Mouse (Mus musculus): ENCODE results near the gene Plk1. TPM values are rescaled to one million over a fixed set of nuclear protein-coding genes. Genes with fewer than 3 reads are reported as not detected.

Plk1 gene
- polyA plus RNA-seq, 1 experiment: 2.1 TPM

GRCm38 (mm10) chr7:122135070-122135469 is 24.2 kb upstream of the Plk1 start:
- H3K27me3 ChIP-seq (ENCODE audit: control insufficient read depth, insufficient read depth, low read length): no peaks in the 10 kb centered on the region
- H3K4me3 ChIP-seq (replicated peaks; ENCODE audit: insufficient read depth, low read depth, low read length): no peak overlapping the region
- TF ChIP-seq CTCF (IDR thresholded peaks at IDR 0.05; ENCODE audit: borderline replicate concordance, insufficient read depth, low read depth, low read length) (no peak), POLR2A (IDR thresholded peaks at IDR 0.05; ENCODE audit: borderline replicate concordance, insufficient read depth, low read length) (no peak)
- DNase-seq: no peak
- H3K27ac ChIP-seq (ENCODE audit: insufficient read depth, low read length): no peak overlapping the region
- H3K4me1 ChIP-seq (ENCODE audit: control insufficient read depth, insufficient read depth, low read length): no peaks in the 10 kb centered on the region; the same call in 1 of the 2 replicates
- WGBS: 68% methylated on average over 10 of the region's 10 CpGs

DNA sequence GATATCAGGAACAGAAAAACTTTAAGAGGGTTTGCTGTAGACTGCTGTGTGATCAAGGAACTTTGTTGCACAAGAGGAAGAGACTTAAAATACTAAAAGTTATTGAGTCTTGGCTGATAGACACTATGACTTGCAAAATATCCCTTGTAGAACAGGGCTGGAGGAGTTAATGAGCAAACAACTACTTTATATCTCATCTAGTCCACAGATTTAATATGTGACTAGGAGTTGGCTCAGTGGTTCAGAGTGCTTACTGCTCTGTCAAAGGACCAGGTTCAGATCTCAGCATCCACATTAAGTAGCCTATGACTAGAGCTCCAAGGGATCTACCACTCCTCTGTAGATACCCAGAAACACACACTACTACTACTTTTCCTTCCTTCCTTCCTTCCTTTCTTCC is 22.2 kb upstream of the Plk1 start:
- H3K27ac ChIP-seq (ENCODE audit: insufficient read depth, low read length): no peak overlapping the region
- no peaks in the 10 kb centered on the region; the same call in 1 of the 2 replicates for H3K4me1 ChIP-seq (ENCODE audit: control insufficient read depth, insufficient read depth, low read length)
- H3K4me3 ChIP-seq (replicated peaks; ENCODE audit: insufficient read depth, low read depth, low read length): no peak overlapping the region
- H3K27me3 ChIP-seq (ENCODE audit: control insufficient read depth, insufficient read depth, low read length): no peaks in the 10 kb centered on the region
- TF ChIP-seq CTCF (IDR thresholded peaks at IDR 0.05; ENCODE audit: borderline replicate concordance, insufficient read depth, low read depth, low read length) (no peak), POLR2A (IDR thresholded peaks at IDR 0.05; ENCODE audit: borderline replicate concordance, insufficient read depth, low read length) (no peak)
- DNase-seq: no peak

- DNase-seq: no peak
- 97% methylated on average over 5 of the region's 5 CpGs for WGBS
- TF ChIP-seq CTCF (IDR thresholded peaks at IDR 0.05; ENCODE audit: borderline replicate concordance, insufficient read depth, low read depth, low read length): no peak
- TF ChIP-seq POLR2A (IDR thresholded peaks at IDR 0.05; ENCODE audit: borderline replicate concordance, insufficient read depth, low read length): no peak
- H3K4me3 ChIP-seq (replicated peaks; ENCODE audit: insufficient read depth, low read depth, low read length): no peak overlapping the region
- H3K4me1 ChIP-seq (ENCODE audit: control insufficient read depth, insufficient read depth, low read length): no peaks in the 10 kb centered on the region; the same call in 1 of the 2 replicates
- H3K27ac ChIP-seq (ENCODE audit: insufficient read depth, low read length): no peak overlapping the region
- H3K27me3 ChIP-seq (ENCODE audit: control insufficient read depth, insufficient read depth, low read length): no peaks in the 10 kb centered on the region
Observed at GRCm38 (mm10) chr7:122138190-122138589, 21.0 kb upstream of the Plk1 start.

GRCm38 (mm10) chr7:122140991-122141390 is 18.2 kb upstream of the Plk1 start:
- no peaks in the 10 kb centered on the region for H3K4me1 ChIP-seq (ENCODE audit: control insufficient read depth, insufficient read depth, low read length)
- TF ChIP-seq CTCF (IDR thresholded peaks at IDR 0.05; ENCODE audit: borderline replicate concordance, insufficient read depth, low read depth, low read length): no peak
- TF ChIP-seq POLR2A (IDR thresholded peaks at IDR 0.05; ENCODE audit: borderline replicate concordance, insufficient read depth, low read length): no peak
- no peak for DNase-seq
- no peak overlapping the region for H3K4me3 ChIP-seq (replicated peaks; ENCODE audit: insufficient read depth, low read depth, low read length)
- no peak overlapping the region for H3K27ac ChIP-seq (ENCODE audit: insufficient read depth, low read length)
- no peaks in the 10 kb centered on the region for H3K27me3 ChIP-seq (ENCODE audit: control insufficient read depth, insufficient read depth, low read length)

DNA sequence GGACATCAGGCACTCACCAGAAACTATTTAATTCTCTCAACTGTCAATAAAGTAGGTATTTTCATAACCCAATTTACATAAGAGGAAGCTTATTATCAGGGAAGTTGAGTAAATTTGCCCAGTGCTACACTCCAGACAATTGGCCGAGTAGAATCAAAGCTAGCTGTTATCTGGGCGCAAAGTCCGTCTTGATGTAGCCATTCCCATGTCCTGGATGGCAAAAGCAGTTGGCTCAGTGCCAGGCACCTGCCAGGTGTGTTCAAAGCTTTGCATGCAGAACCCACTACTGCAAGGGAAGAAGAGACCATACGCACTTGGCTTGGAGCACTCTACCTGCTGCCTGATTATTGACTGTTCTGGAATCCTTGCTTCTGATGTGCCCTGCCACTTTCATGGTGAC is 6.8 kb upstream of the Plk1 start:
- no peaks in the 10 kb centered on the region; the same call in 1 of the 2 replicates for H3K4me1 ChIP-seq (ENCODE audit: control insufficient read depth, insufficient read depth, low read length)
- H3K27ac ChIP-seq (ENCODE audit: insufficient read depth, low read length): no peak overlapping the region
- no peak for DNase-seq
- no peak overlapping the region for H3K4me3 ChIP-seq (replicated peaks; ENCODE audit: insufficient read depth, low read depth, low read length)
- no peaks in the 10 kb centered on the region for H3K27me3 ChIP-seq (ENCODE audit: control insufficient read depth, insufficient read depth, low read length)
- 87% methylated on average over 4 of the region's 4 CpGs for WGBS
- TF ChIP-seq CTCF (IDR thresholded peaks at IDR 0.05; ENCODE audit: borderline replicate concordance, insufficient read depth, low read depth, low read length): no peak

GRCm38 (mm10) chr7:122158488-122158887 is 751 bp upstream of the Plk1 start:
- Histone ChIP-seq H3K4me3 (replicated peaks; ENCODE audit: insufficient read depth, low read depth, low read length) (peak overlapping the region; percentile 97), H3K27ac (ENCODE audit: insufficient read depth, low read length) (no peak overlapping the region), H3K27me3 (ENCODE audit: control insufficient read depth, insufficient read depth, low read length) (no peaks in the 10 kb centered on the region), H3K4me1 (ENCODE audit: control insufficient read depth, insufficient read depth, low read length) (no peaks in the 10 kb centered on the region; the same call in 1 of the 2 replicates)
- TF ChIP-seq POLR2A (IDR thresholded peaks at IDR 0.05; ENCODE audit: borderline replicate concordance, insufficient read depth, low read length): no peak
- TF ChIP-seq CTCF (IDR thresholded peaks at IDR 0.05; ENCODE audit: borderline replicate concordance, insufficient read depth, low read depth, low read length): no peak
- 2% methylated on average over 13 of the region's 13 CpGs for WGBS
- DNase-seq: no peak

- TF ChIP-seq CTCF (IDR thresholded peaks at IDR 0.05; ENCODE audit: borderline replicate concordance, insufficient read depth, low read depth, low read length) (no peak), POLR2A (IDR thresholded peaks at IDR 0.05; ENCODE audit: borderline replicate concordance, insufficient read depth, low read length) (no peak)
- no peak overlapping the region for H3K4me3 ChIP-seq (replicated peaks; ENCODE audit: insufficient read depth, low read depth, low read length)
- no peak overlapping the region for H3K27ac ChIP-seq (ENCODE audit: insufficient read depth, low read length)
- no peaks in the 10 kb centered on the region for H3K27me3 ChIP-seq (ENCODE audit: control insufficient read depth, insufficient read depth, low read length)
- DNase-seq: no peak
- WGBS: 2% methylated on average over 12 of the region's 12 CpGs
- no peaks in the 10 kb centered on the region; the same call in 1 of the 2 replicates for H3K4me1 ChIP-seq (ENCODE audit: control insufficient read depth, insufficient read depth, low read length)
Observed at GRCm38 (mm10) chr7:122160037-122160436, 798 bp downstream of the Plk1 start.

- WGBS: 91% methylated on average over 8 of the region's 8 CpGs
Observed at GRCm38 (mm10) chr7:122163766-122164165, 4.5 kb downstream of the Plk1 start.

More at GRCm38 (mm10) chr7:122163766-122164165, 4.5 kb downstream of the Plk1 start:
- TF ChIP-seq POLR2A (IDR thresholded peaks at IDR 0.05; ENCODE audit: borderline replicate concordance, insufficient read depth, low read length) (no peak), CTCF (IDR thresholded peaks at IDR 0.05; ENCODE audit: borderline replicate concordance, insufficient read depth, low read depth, low read length) (no peak)
- Histone ChIP-seq H3K27ac (ENCODE audit: insufficient read depth, low read length) (no peak overlapping the region), H3K4me1 (ENCODE audit: control insufficient read depth, insufficient read depth, low read length) (no peaks in the 10 kb centered on the region; the same call in 1 of the 2 replicates), H3K4me3 (replicated peaks; ENCODE audit: insufficient read depth, low read depth, low read length) (no peak overlapping the region), H3K27me3 (ENCODE audit: control insufficient read depth, insufficient read depth, low read length) (no peaks in the 10 kb centered on the region)
- no peak for DNase-seq

Data from cerebellum, adult 2 months (tissue).